Mouse (Mus musculus) embryonic fibroblast, embryonic 13.5 days (primary cell): ENCODE results near the gene Gkap1.

Source experiments
- CTCF ChIP-seq: IDR thresholded peaks from 2 replicates; pipeline ENCODE4 v1.5.1; 2011; ENCODE audit warnings: mild to moderate bottlenecking, control low read depth, low read length, moderate library complexity, borderline replicate concordance; ENCODE audit not compliant: insufficient read depth
- POLR2A ChIP-seq: IDR thresholded peaks from 2 replicates; pipeline ENCODE4 v1.6.1; 2011; ENCODE audit warnings: low read depth, mild to moderate bottlenecking, control low read depth, low read length, moderate library complexity

DNA sequence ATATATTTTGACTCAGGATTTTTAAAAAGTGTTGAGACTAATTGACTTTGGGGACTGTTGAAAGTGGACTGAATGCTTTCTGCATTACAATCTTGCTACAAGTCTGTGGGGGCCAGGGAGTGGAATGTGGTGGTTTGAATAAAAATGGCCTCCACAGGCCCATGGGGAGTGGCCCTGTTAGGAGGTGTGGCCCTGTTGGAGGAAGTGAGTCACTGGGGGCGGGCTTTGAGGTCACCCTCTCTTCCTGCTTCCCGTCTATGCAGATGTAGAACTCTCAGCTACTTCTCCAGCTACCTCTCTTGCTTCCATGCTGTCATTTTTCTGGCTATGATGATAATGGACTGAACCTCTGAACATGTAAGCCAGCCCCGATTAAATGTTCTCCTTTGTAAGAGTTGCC lies 23.3 kb upstream of the Gkap1 start:
- TF ChIP-seq POLR2A (no peak), CTCF (no peak)
